Mouse (Mus musculus): ENCODE measurements at regions not wholly inside any gene's neighbourhood (a gene's known extent, or its start where the extent isn't known, plus 50 kb on each side); places are given as distances from the start of the nearest gene placed in this dataset.

GRCm38 (mm10) chr7:117097618-117098017, 283.2 kb upstream of the Xylt1 start:
- TF ChIP-seq CTCF (IDR thresholded peaks at IDR 0.05; ENCODE audit: low read depth) (no peak), EP300 (IDR thresholded peaks at IDR 0.05; ENCODE audit: low read depth) (no peak)
